Mouse (Mus musculus): ENCODE data around the gene Flii. TPM values are rescaled to one million over a fixed set of nuclear protein-coding genes. Genes with fewer than 3 reads are reported as not detected.

Gene Flii
- total RNA-seq (2023): 100 to 1,000 TPM; 257 to 259 TPM

DNA sequence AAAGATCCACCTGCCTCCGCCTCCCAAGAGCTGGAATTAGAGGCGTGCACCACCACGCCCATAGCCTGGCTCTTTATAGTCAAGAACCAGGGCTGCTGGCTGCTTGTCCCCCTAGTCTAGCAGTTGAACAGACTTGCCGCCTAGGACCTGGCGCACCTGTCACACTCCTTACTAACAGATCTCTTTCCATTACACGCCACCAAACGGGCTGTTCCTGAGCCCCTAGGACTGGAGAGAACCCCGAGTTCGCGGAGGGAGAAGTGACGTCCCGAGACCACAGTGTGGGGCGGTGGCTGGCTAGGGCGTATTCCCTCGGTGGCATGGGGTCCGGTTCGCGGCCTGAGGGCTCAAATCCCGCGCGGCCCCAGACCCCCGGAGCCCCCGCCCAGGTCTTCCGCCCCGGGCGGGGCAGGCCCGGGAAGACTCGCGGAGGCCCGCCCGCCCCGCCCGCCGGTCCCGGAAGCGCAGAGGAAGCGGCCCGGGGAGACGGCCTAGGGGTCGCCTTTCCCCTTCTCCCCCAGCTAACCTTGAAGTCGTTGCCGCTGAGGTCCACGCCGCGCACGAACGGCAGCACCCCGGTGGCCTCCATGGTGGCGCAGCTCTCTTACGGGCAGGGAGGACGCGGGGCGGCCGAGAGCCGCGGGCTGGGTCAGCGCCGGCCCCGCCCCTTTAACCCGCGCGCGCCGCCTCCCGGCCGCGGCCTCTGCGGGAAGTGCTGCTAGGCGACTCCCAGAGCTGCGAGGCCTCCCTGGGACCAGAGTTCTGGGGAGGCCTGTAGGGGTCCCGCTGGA lies at the start of gene Flii:
Gene Flii (minus strand): TSS at position 663 of the 791 bp plus-strand sequence.

DNA sequence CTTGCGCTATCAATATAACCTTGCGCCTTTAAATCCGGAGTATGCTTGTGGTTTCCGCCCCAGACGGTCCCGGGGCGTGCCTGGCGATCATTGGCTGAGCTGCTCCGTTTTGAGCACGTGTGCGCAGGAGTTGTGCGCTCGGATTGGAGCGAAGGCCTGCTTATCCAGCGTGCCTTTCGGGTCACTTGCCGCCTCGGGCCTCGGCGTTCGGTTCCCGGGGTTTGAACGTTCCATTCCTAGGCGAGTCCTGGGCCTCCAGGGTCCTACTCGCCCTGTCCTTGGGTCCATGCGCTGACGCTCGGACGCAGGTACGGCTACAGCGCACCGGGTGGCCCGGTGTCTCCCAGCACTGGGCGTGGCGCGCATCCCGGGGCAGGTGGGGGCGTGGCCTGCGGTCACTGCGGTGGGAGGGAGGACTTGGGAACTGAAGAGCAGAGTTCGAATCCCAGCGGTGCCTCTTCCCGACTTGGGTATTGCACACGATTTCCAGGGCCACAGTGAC lies 1.2 kb upstream of the Flii start, which contains the start of gene Mief2:
Gene Mief2 (plus strand): TSS at position 139 of the 502 bp plus-strand sequence.

DNA sequence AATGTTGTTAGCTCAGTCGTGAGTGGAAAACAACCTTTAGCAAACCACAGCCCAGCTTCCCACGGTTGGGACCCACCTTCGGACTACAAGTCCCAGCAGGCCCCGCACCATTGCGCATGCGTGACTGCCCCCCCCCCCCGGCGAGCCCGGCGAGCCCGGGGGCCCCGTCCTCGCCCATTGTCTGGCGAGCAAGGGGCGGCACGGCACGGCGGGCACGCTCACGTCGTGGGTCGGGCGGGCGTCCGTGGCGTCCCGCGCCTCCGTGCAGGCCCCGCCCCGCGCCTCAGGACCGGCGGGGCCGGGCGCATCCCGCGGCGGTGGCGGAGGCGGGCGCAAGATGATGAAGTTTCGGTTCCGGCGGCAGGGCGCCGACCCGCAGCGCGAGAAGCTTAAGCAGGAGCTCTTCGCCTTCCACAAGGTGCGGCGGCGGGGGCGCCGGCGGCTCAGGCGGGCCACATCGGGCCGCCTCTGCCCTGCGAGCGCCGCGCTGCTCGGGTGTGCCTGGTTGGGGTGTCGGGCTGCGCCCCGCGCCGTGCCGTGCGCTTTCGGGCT lies 27.5 kb downstream of the Flii start, which contains the start of gene Llgl1:
Gene Llgl1 (plus strand): TSS at position 200 of the 552 bp plus-strand sequence.

Other genes starting within 250 kb of the Flii start
- 10 to 100 TPM; 36.0 to 39.2 TPM for gene Alkbh5, start 190.9 kb downstream of the Flii start, total RNA-seq (2023)
- gene Llgl1, start 27.5 kb downstream of the Flii start, total RNA-seq (2023): 10 to 100 TPM; 13.8 to 15.8 TPM
- gene Mief2, start 1.1 kb upstream of the Flii start, total RNA-seq (2023): 1 to 10 TPM; 8.8 to 9.9 TPM
- 10 to 100 TPM; 12.4 to 14.5 TPM for gene Top3a, start 50.1 kb upstream of the Flii start, total RNA-seq (2023)
- 10 to 100 TPM; 36.1 to 39.5 TPM for gene Smcr8, start 50.3 kb upstream of the Flii start, total RNA-seq (2023)
- gene Shmt1, start 84.5 kb upstream of the Flii start, total RNA-seq (2023): 10 to 100 TPM in 1 of 2 experiments, 1 to 10 TPM in 1; 7.0 to 10.1 TPM
- gene Dhrs7b, start 103.4 kb upstream of the Flii start, total RNA-seq (2023): 1 to 10 TPM; 6.0 to 7.5 TPM
- 10 to 100 TPM; 11.5 to 17.0 TPM for gene Tmem11, start 152.0 kb upstream of the Flii start, total RNA-seq (2023)
- 1 to 10 TPM; 7.9 to 8.7 TPM for gene Natd1, start 187.5 kb upstream of the Flii start, total RNA-seq (2023)
- 10 to 100 TPM; 85.5 to 99.7 TPM for gene Map2k3, start 204.8 kb upstream of the Flii start, total RNA-seq (2023)

Measured in neutrophil, adult 59 days (primary cell).